Mouse (Mus musculus): ENCODE results near the gene Krtap1-3. TPM values are rescaled to one million over a fixed set of nuclear protein-coding genes. Genes with fewer than 3 reads are reported as not detected.

The Krtap1-3 gene
- polyA plus RNA-seq (2014; fragmentation: Nextera tagmentation; extraction: Ambion mirVana) = not detected in 2 replicates

- Histone ChIP-seq H3K4me2 (ENCODE audit: low read depth) (no peak within 1 kb of the TSS), H3K27me3 (ENCODE audit: control insufficient read depth, insufficient read depth, low read length) (no peaks in the 10 kb centered on the region), H3K9ac (ENCODE audit: low read length) (no peak within 1 kb of the TSS), H3K36me3 (ENCODE audit: control insufficient read depth, insufficient read depth, low read length) (no peaks in the 10 kb centered on the region), H3K9me3 (ENCODE audit: control insufficient read depth, low read length) (no peaks in the 10 kb centered on the region), H3K4me3 (ENCODE audit: low read depth, low read length) (no peak within 1 kb of the TSS), H3K4me1 (ENCODE audit: control insufficient read depth, insufficient read depth, low read length) (no peaks in the 10 kb centered on the region), H3K27ac (ENCODE audit: low read depth, low read length) (no peak within 1 kb of the TSS)
- DNase-seq (ENCODE audit: low spot score) (no peak), ATAC-seq (ENCODE audit: insufficient read depth, low FRiP score, low TSS enrichment) (no peak)
- 85% methylated on average over 6 of the region's 6 CpGs for WGBS
Observed at GRCm38 (mm10) chr11:99590981-99591380, at the start of gene Krtap1-3. Krtap1-3 (minus strand) TSS chr11:99591339.

- no peak for DNase-seq (ENCODE audit: low spot score)
- 53% methylated on average over 1 of the region's 1 CpGs for WGBS
- H3K4me3 ChIP-seq (ENCODE audit: low read depth, low read length) = no peak overlapping the region
Observed at GRCm38 (mm10) chr11:99640926-99641325, 49.8 kb upstream of the Krtap1-3 start.

GRCm38 (mm10) chr11:99637086-99637485 is 45.9 kb upstream of the Krtap1-3 start:
- Histone ChIP-seq H3K4me3 (ENCODE audit: low read depth, low read length) (no peak overlapping the region), H3K27me3 (ENCODE audit: control insufficient read depth, insufficient read depth, low read length) (no peaks in the 10 kb centered on the region), H3K9ac (ENCODE audit: low read length) (no peak overlapping the region), H3K4me1 (ENCODE audit: control insufficient read depth, insufficient read depth, low read length) (no peaks in the 10 kb centered on the region), H3K4me2 (ENCODE audit: low read depth) (no peak overlapping the region), H3K36me3 (ENCODE audit: control insufficient read depth, insufficient read depth, low read length) (no peaks in the 10 kb centered on the region), H3K27ac (ENCODE audit: low read depth, low read length) (no peak overlapping the region), H3K9me3 (ENCODE audit: control insufficient read depth, low read length) (no peaks in the 10 kb centered on the region)
- 79% methylated on average over 1 of the region's 1 CpGs for WGBS
- ATAC-seq (ENCODE audit: insufficient read depth, low FRiP score, low TSS enrichment) (no peak), DNase-seq (ENCODE audit: low spot score) (no peak)

More at GRCm38 (mm10) chr11:99640926-99641325, 49.8 kb upstream of the Krtap1-3 start:
- Histone ChIP-seq H3K4me1 (ENCODE audit: control insufficient read depth, insufficient read depth, low read length) (no peaks in the 10 kb centered on the region), H3K27ac (ENCODE audit: low read depth, low read length) (no peak overlapping the region), H3K27me3 (ENCODE audit: control insufficient read depth, insufficient read depth, low read length) (no peaks in the 10 kb centered on the region), H3K9me3 (ENCODE audit: control insufficient read depth, low read length) (no peaks in the 10 kb centered on the region), H3K36me3 (ENCODE audit: control insufficient read depth, insufficient read depth, low read length) (no peaks in the 10 kb centered on the region), H3K4me2 (ENCODE audit: low read depth) (no peak overlapping the region), H3K9ac (ENCODE audit: low read length) (no peak overlapping the region)
- ATAC-seq (ENCODE audit: insufficient read depth, low FRiP score, low TSS enrichment) = no peak

GRCm38 (mm10) chr11:99634653-99635134 is 43.6 kb upstream of the Krtap1-3 start, which contains the start of gene Krtap4-2:
Krtap4-2 (minus strand) TSS chr11:99635084.
- Histone ChIP-seq H3K27me3 (ENCODE audit: control insufficient read depth, insufficient read depth, low read length) (no peaks in the 10 kb centered on the region), H3K9ac (ENCODE audit: low read length) (no peak within 1 kb of the TSS), H3K4me3 (ENCODE audit: low read depth, low read length) (no peak within 1 kb of the TSS), H3K4me2 (ENCODE audit: low read depth) (no peak within 1 kb of the TSS), H3K27ac (ENCODE audit: low read depth, low read length) (no peak within 1 kb of the TSS), H3K9me3 (ENCODE audit: control insufficient read depth, low read length) (no peaks in the 10 kb centered on the region), H3K4me1 (ENCODE audit: control insufficient read depth, insufficient read depth, low read length) (no peaks in the 10 kb centered on the region), H3K36me3 (ENCODE audit: control insufficient read depth, insufficient read depth, low read length) (no peaks in the 10 kb centered on the region)
- DNase-seq (ENCODE audit: low spot score) (no peak), ATAC-seq (ENCODE audit: insufficient read depth, low FRiP score, low TSS enrichment) (no peak)
- 46% methylated on average over 7 of the region's 8 CpGs for WGBS

GRCm38 (mm10) chr11:99633293-99633692 is 42.2 kb upstream of the Krtap1-3 start:
- H3K27me3 ChIP-seq (ENCODE audit: control insufficient read depth, insufficient read depth, low read length) = no peaks in the 10 kb centered on the region
- no peaks in the 10 kb centered on the region for H3K36me3 ChIP-seq (ENCODE audit: control insufficient read depth, insufficient read depth, low read length)
- no peak for DNase-seq (ENCODE audit: low spot score)
- no peaks in the 10 kb centered on the region for H3K4me1 ChIP-seq (ENCODE audit: control insufficient read depth, insufficient read depth, low read length)
- no peak overlapping the region for H3K4me2 ChIP-seq (ENCODE audit: low read depth)
- no peak overlapping the region for H3K4me3 ChIP-seq (ENCODE audit: low read depth, low read length)
- H3K27ac ChIP-seq (ENCODE audit: low read depth, low read length) = no peak overlapping the region
- 48% methylated on average over 2 of the region's 2 CpGs for WGBS
- H3K9me3 ChIP-seq (ENCODE audit: control insufficient read depth, low read length) = no peaks in the 10 kb centered on the region
- H3K9ac ChIP-seq (ENCODE audit: low read length) = no peak overlapping the region
- ATAC-seq (ENCODE audit: insufficient read depth, low FRiP score, low TSS enrichment) = no peak

- no peaks in the 10 kb centered on the region for H3K9me3 ChIP-seq (ENCODE audit: control insufficient read depth, low read length)
- no peak overlapping the region for H3K27ac ChIP-seq (ENCODE audit: low read depth, low read length)
- no peaks in the 10 kb centered on the region for H3K27me3 ChIP-seq (ENCODE audit: control insufficient read depth, insufficient read depth, low read length)
- 88% methylated on average over 3 of the region's 3 CpGs for WGBS
- DNase-seq (ENCODE audit: low spot score) (no peak), ATAC-seq (ENCODE audit: insufficient read depth, low FRiP score, low TSS enrichment) (no peak)
- H3K4me3 ChIP-seq (ENCODE audit: low read depth, low read length) = no peak overlapping the region
- H3K4me2 ChIP-seq (ENCODE audit: low read depth) = no peak overlapping the region
- H3K36me3 ChIP-seq (ENCODE audit: control insufficient read depth, insufficient read depth, low read length) = no peaks in the 10 kb centered on the region
- H3K9ac ChIP-seq (ENCODE audit: low read length) = no peak overlapping the region
- H3K4me1 ChIP-seq (ENCODE audit: control insufficient read depth, insufficient read depth, low read length) = no peaks in the 10 kb centered on the region
Observed at GRCm38 (mm10) chr11:99630890-99631289, 39.8 kb upstream of the Krtap1-3 start.

GRCm38 (mm10) chr11:99628138-99628537 is 37.0 kb upstream of the Krtap1-3 start, which contains the start of gene Krtap4-1:
Krtap4-1 (minus strand) TSS chr11:99628238.
- DNase-seq (ENCODE audit: low spot score) (no peak), ATAC-seq (ENCODE audit: insufficient read depth, low FRiP score, low TSS enrichment) (no peak)
- H3K36me3 ChIP-seq (ENCODE audit: control insufficient read depth, insufficient read depth, low read length) = no peaks in the 10 kb centered on the region
- H3K4me3 ChIP-seq (ENCODE audit: low read depth, low read length) = no peak within 1 kb of the TSS
- H3K27me3 ChIP-seq (ENCODE audit: control insufficient read depth, insufficient read depth, low read length) = no peaks in the 10 kb centered on the region
- 84% methylated on average over 4 of the region's 4 CpGs for WGBS
- no peaks in the 10 kb centered on the region for H3K9me3 ChIP-seq (ENCODE audit: control insufficient read depth, low read length)
- H3K4me1 ChIP-seq (ENCODE audit: control insufficient read depth, insufficient read depth, low read length) = no peaks in the 10 kb centered on the region
- no peak within 1 kb of the TSS for H3K27ac ChIP-seq (ENCODE audit: low read depth, low read length)
- H3K4me2 ChIP-seq (ENCODE audit: low read depth) = no peak within 1 kb of the TSS
- H3K9ac ChIP-seq (ENCODE audit: low read length) = no peak within 1 kb of the TSS

GRCm38 (mm10) chr11:99620335-99620734 is 29.2 kb upstream of the Krtap1-3 start, which contains the start of gene Gm11562:
Gm11562 (minus strand) TSS chr11:99620435.
- no peaks in the 10 kb centered on the region for H3K9me3 ChIP-seq (ENCODE audit: control insufficient read depth, low read length)
- H3K27ac ChIP-seq (ENCODE audit: low read depth, low read length) = no peak within 1 kb of the TSS
- ATAC-seq (ENCODE audit: insufficient read depth, low FRiP score, low TSS enrichment) (no peak), DNase-seq (ENCODE audit: low spot score) (no peak)
- H3K4me2 ChIP-seq (ENCODE audit: low read depth) = no peak within 1 kb of the TSS
- no peaks in the 10 kb centered on the region for H3K4me1 ChIP-seq (ENCODE audit: control insufficient read depth, insufficient read depth, low read length)
- no peaks in the 10 kb centered on the region for H3K27me3 ChIP-seq (ENCODE audit: control insufficient read depth, insufficient read depth, low read length)
- 93% methylated on average over 2 of the region's 2 CpGs for WGBS
- H3K4me3 ChIP-seq (ENCODE audit: low read depth, low read length) = no peak within 1 kb of the TSS
- no peak within 1 kb of the TSS for H3K9ac ChIP-seq (ENCODE audit: low read length)
- H3K36me3 ChIP-seq (ENCODE audit: control insufficient read depth, insufficient read depth, low read length) = no peaks in the 10 kb centered on the region

- DNase-seq (ENCODE audit: low spot score) (no peak), ATAC-seq (ENCODE audit: insufficient read depth, low FRiP score, low TSS enrichment) (no peak)
- H3K4me1 ChIP-seq (ENCODE audit: control insufficient read depth, insufficient read depth, low read length) = no peaks in the 10 kb centered on the region
Observed at GRCm38 (mm10) chr11:99614796-99615363, 23.7 kb upstream of the Krtap1-3 start, which contains the start of gene Krtap2-4. Krtap2-4 (minus strand) TSS chr11:99614846.

More at GRCm38 (mm10) chr11:99614796-99615363, 23.7 kb upstream of the Krtap1-3 start, which contains the start of gene Krtap2-4:
- H3K4me2 ChIP-seq (ENCODE audit: low read depth) = no peak within 1 kb of the TSS
- no peak within 1 kb of the TSS for H3K27ac ChIP-seq (ENCODE audit: low read depth, low read length)
- no peak within 1 kb of the TSS for H3K9ac ChIP-seq (ENCODE audit: low read length)
- H3K36me3 ChIP-seq (ENCODE audit: control insufficient read depth, insufficient read depth, low read length) = no peaks in the 10 kb centered on the region
- H3K4me3 ChIP-seq (ENCODE audit: low read depth, low read length) = no peak within 1 kb of the TSS
- no peaks in the 10 kb centered on the region for H3K27me3 ChIP-seq (ENCODE audit: control insufficient read depth, insufficient read depth, low read length)
- H3K9me3 ChIP-seq (ENCODE audit: control insufficient read depth, low read length) = no peaks in the 10 kb centered on the region
- 78% methylated on average over 3 of the region's 3 CpGs for WGBS
